Mouse (Mus musculus): ENCODE results near the gene Fxyd1. TPM values are rescaled to one million over a fixed set of nuclear protein-coding genes. Genes with fewer than 3 reads are reported as not detected.

The Fxyd1 gene
- polyA plus RNA-seq, 1 experiment from 2014 or later: 57.9 TPM

GRCm38 (mm10) chr7:31074713-31075069 is 17.7 kb upstream of the Fxyd1 start:
- Histone ChIP-seq H3K4me3 (replicated peaks) (no peak overlapping the region), H3K27ac (no peak overlapping the region), H3K9me3 (replicated peaks) (no peaks in the 10 kb centered on the region), H3K27me3 (no peaks in the 10 kb centered on the region), H3K36me3 (no peaks in the 10 kb centered on the region), H3K9ac (no peak overlapping the region), H3K4me1 (peaks cover 23% of the 10 kb centered on the region), H3K4me2 (no peak overlapping the region)
- no peak for ATAC-seq (replicated peaks; ENCODE audit: low FRiP score)
- WGBS: 50% methylated on average over 5 of the region's 5 CpGs

DNA sequence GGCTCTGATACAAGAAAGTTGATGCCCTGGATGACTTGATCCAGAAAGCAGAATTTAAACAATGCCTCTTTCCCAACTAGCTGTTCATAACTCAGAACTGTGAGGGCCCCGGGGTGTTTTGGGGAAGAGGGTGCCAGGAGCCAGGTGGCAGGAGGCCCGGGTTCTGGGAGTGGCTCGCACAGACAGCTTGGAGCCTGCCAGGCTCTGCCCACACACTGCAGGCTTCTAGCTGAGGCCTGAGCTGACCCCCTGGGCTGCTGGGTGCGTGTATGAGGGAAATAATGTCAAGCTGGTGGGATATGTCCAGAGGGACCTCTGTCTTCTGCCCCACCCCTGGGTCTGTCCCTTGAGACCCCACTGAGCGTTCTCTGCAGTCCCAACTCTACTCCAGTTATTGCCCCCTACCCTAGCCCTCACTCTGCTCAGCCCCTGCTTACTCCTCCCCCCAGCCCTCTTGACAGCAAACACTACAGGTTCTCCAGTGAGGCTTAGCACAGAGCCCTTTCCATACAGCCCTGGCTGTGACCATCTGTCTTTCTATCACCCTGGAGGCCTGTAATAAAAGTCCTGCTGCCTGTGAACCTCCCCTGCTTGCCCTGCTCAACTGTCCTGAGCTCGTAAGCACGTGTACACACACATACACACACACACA is 17.2 kb upstream of the Fxyd1 start:
- Histone ChIP-seq H3K27me3 (no peaks in the 10 kb centered on the region), H3K4me1 (peaks cover 23% of the 10 kb centered on the region), H3K36me3 (no peaks in the 10 kb centered on the region), H3K9me3 (replicated peaks) (no peaks in the 10 kb centered on the region), H3K9ac (no peak overlapping the region), H3K4me2 (no peak overlapping the region), H3K27ac (no peak overlapping the region), H3K4me3 (replicated peaks) (no peak overlapping the region)
- 43% methylated on average over 7 of the region's 7 CpGs for WGBS
- ATAC-seq (replicated peaks; ENCODE audit: low FRiP score): no peak

- Histone ChIP-seq H3K9me3 (replicated peaks) (no peaks in the 10 kb centered on the region), H3K36me3 (no peaks in the 10 kb centered on the region), H3K27me3 (no peaks in the 10 kb centered on the region), H3K4me2 (no peak overlapping the region), H3K27ac (0 out of 2 replicates have a peak overlapping the region, but pooled peaks have one; percentile 22), H3K4me3 (replicated peaks) (no peak overlapping the region), H3K9ac (no peak overlapping the region), H3K4me1 (peaks cover 24% of the 10 kb centered on the region)
- ATAC-seq (replicated peaks; ENCODE audit: low FRiP score): no peak
Observed at GRCm38 (mm10) chr7:31073546-31073945, 16.5 kb upstream of the Fxyd1 start.

DNA sequence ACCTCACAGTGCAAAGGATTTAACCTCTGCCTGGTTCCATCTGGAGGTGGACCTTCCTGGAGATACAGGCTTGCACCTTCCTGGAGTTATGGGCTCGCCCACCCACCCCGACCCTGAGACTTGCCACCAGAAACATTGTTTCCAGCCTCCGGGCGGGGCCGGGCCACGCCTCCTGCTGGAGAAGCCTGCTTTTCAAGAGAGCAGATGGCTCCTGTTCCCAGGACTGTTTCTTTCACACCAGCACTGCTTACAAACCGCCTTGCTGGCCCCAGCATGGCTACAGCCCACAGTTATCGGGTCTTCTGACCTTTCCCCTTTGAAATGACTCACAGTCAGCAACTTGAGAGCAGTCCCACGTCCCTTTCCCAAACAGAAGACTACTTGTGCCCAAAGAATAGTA is 15.3 kb upstream of the Fxyd1 start:
- no peaks in the 10 kb centered on the region for H3K9me3 ChIP-seq (replicated peaks)
- H3K4me1 ChIP-seq: peaks cover 36% of the 10 kb centered on the region
- no peaks in the 10 kb centered on the region for H3K36me3 ChIP-seq
- 17% methylated on average over 9 of the region's 9 CpGs for WGBS
- no peak overlapping the region for H3K9ac ChIP-seq
- 0 out of 2 replicates have a peak overlapping the region, but pooled peaks have one; percentile 14 for H3K4me2 ChIP-seq
- no peaks in the 10 kb centered on the region for H3K27me3 ChIP-seq
- H3K4me3 ChIP-seq (replicated peaks): no peak overlapping the region
- no peak for ATAC-seq (replicated peaks; ENCODE audit: low FRiP score)
- H3K27ac ChIP-seq: peak overlapping the region; percentile 30

DNA sequence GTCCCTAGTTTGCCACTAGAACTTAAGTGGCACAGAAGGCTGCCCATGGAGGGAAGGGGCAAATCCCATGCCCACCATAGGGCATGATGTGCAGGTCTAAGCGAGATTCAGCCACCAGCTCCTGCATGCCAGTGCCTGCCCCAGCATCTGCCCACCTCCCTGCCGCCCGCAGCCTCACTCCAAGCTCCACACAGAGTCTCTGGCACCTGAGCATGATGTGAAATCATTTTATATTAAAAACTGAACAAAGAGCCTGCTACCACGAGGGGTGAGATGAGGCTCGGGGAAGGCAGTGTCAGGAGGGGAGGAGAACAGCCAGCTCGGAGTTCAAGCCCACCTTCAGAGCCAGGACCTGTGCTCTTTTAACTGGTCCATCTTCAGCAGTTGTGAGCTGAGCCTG is 13.3 kb upstream of the Fxyd1 start:
- Histone ChIP-seq H3K36me3 (no peaks in the 10 kb centered on the region), H3K9ac (no peak overlapping the region), H3K27me3 (no peaks in the 10 kb centered on the region), H3K9me3 (replicated peaks) (no peaks in the 10 kb centered on the region), H3K4me3 (replicated peaks) (no peak overlapping the region), H3K27ac (no peak overlapping the region), H3K4me1 (peaks cover 41% of the 10 kb centered on the region), H3K4me2 (no peak overlapping the region)
- no peak for ATAC-seq (replicated peaks; ENCODE audit: low FRiP score)
- WGBS: 71% methylated on average over 6 of the region's 6 CpGs

DNA sequence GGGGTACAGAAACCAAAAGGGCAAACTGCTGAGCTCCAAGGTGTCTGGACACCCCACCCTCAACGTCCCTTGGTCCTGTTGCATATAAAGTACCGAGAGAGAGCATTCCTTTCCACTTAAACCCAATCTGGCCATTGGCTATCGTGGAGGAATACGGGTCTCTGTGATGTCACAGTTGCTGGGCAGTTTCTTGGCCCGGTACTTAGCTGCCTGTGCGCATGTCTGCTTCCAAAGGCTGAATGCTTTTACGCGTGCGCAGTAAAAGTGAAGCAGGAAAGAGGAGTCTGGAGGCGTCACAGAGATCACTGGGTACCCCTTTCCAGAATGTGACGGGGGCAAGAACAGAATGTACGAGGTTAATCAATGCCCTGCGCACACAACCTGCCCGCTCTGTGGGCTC is 12.5 kb upstream of the Fxyd1 start:
- H3K4me3 ChIP-seq (replicated peaks): no peak overlapping the region
- H3K36me3 ChIP-seq: no peaks in the 10 kb centered on the region
- no peaks in the 10 kb centered on the region for H3K9me3 ChIP-seq (replicated peaks)
- WGBS: 82% methylated on average over 14 of the region's 14 CpGs
- peaks cover 41% of the 10 kb centered on the region for H3K4me1 ChIP-seq
- ATAC-seq (replicated peaks; ENCODE audit: low FRiP score): no peak
- H3K9ac ChIP-seq: no peak overlapping the region
- H3K4me2 ChIP-seq: no peak overlapping the region
- no peak overlapping the region for H3K27ac ChIP-seq
- no peaks in the 10 kb centered on the region for H3K27me3 ChIP-seq

DNA sequence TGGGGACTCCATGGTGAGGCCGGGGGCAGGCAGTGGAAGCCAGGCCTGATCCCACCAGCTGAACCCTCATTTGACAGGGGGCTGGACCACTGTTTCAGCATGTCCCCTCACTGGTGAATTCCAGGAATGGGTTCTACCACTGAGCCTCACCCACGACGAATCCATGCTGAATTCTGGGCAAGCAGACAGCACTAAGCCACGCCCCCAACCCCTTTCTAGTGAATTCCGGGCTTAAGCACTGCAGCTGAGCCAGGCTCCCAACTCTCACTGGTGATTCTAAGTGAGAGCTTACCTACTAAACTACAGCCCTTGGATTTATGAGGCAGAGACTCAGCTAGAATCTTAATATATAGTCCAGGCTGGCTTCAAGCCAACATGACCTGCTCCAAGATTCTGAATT is 10.8 kb upstream of the Fxyd1 start:
- Histone ChIP-seq H3K27ac (peak overlapping the region; percentile 37; the same call in 1 of the 2 replicates), H3K9ac (no peak overlapping the region), H3K36me3 (no peaks in the 10 kb centered on the region), H3K4me3 (replicated peaks) (no peak overlapping the region), H3K4me1 (peaks cover 32% of the 10 kb centered on the region), H3K9me3 (replicated peaks) (no peaks in the 10 kb centered on the region), H3K27me3 (no peaks in the 10 kb centered on the region), H3K4me2 (no peak overlapping the region)
- 44% methylated on average over 5 of the region's 5 CpGs for WGBS
- ATAC-seq (replicated peaks; ENCODE audit: low FRiP score): 0 out of 2 replicates have a peak, but pooled peaks have one; percentile 18

- ATAC-seq (replicated peaks; ENCODE audit: low FRiP score): no peak
- WGBS: 84% methylated on average over 12 of the region's 12 CpGs
- H3K27me3 ChIP-seq: no peaks in the 10 kb centered on the region
- H3K36me3 ChIP-seq: no peaks in the 10 kb centered on the region
- H3K4me1 ChIP-seq: peaks cover 17% of the 10 kb centered on the region
- H3K27ac ChIP-seq: no peak overlapping the region
- H3K4me3 ChIP-seq (replicated peaks): no peak overlapping the region
- no peaks in the 10 kb centered on the region for H3K9me3 ChIP-seq (replicated peaks)
- no peak overlapping the region for H3K4me2 ChIP-seq
- no peak overlapping the region for H3K9ac ChIP-seq
Observed at GRCm38 (mm10) chr7:31063074-31063560, 6.1 kb upstream of the Fxyd1 start.

DNA sequence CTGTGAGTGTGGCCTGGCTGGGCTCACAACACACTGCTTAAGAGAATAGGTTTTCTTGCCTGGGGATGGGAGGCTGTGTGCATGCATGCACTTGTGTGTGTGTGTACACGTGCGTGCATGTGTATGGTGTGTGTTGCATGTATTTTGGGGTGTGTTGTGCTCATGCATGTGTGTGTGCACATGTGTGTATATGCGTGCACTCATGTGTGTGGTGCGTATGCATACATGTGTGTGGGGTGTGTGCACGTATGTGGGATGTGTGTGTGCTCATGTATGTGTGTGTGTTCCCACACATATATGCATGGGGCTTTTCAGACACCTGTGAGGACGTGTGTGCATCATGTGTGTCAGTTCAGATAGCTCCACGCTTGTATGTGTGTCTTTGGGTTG is 3.6 kb upstream of the Fxyd1 start:
- no peaks in the 10 kb centered on the region for H3K36me3 ChIP-seq
- WGBS: 89% methylated on average over 7 of the region's 7 CpGs

GRCm38 (mm10) chr7:31059919-31060620 is 3.1 kb upstream of the Fxyd1 start:
- H3K4me2 ChIP-seq: no peak overlapping the region
- H3K9ac ChIP-seq: no peak overlapping the region
- no peaks in the 10 kb centered on the region for H3K9me3 ChIP-seq (replicated peaks)
- no peaks in the 10 kb centered on the region for H3K36me3 ChIP-seq
- H3K4me1 ChIP-seq: peaks cover 17% of the 10 kb centered on the region
- WGBS: 70% methylated on average over 11 of the region's 11 CpGs
- ATAC-seq (replicated peaks; ENCODE audit: low FRiP score): no peak
- H3K4me3 ChIP-seq (replicated peaks): no peak overlapping the region
- no peaks in the 10 kb centered on the region for H3K27me3 ChIP-seq
- H3K27ac ChIP-seq: no peak overlapping the region

More for the DNA sequence above, 3.6 kb upstream of the Fxyd1 start:
- H3K27me3 ChIP-seq: no peaks in the 10 kb centered on the region
- H3K4me1 ChIP-seq: peaks cover 11% of the 10 kb centered on the region
- no peak overlapping the region for H3K4me3 ChIP-seq (replicated peaks)
- H3K9me3 ChIP-seq (replicated peaks): no peaks in the 10 kb centered on the region
- H3K27ac ChIP-seq: no peak overlapping the region
- no peak overlapping the region for H3K4me2 ChIP-seq
- H3K9ac ChIP-seq: no peak overlapping the region
- no peak for ATAC-seq (replicated peaks; ENCODE audit: low FRiP score)

GRCm38 (mm10) chr7:31059108-31059507 is 2.1 kb upstream of the Fxyd1 start, which contains the start of gene Lgi4:
Gene Lgi4, plus strand, starts transcription at chr7:31059342.
- Histone ChIP-seq H3K9me3 (replicated peaks) (no peaks in the 10 kb centered on the region), H3K27me3 (peaks cover 3% of the 10 kb centered on the region), H3K27ac (no peak within 1 kb of the TSS), H3K9ac (no peak within 1 kb of the TSS), H3K4me3 (replicated peaks) (no peak within 1 kb of the TSS), H3K4me1 (peaks cover 26% of the 10 kb centered on the region), H3K4me2 (no peak within 1 kb of the TSS), H3K36me3 (no peaks in the 10 kb centered on the region)
- WGBS: 2% methylated on average over 2 of the region's 2 CpGs
- ATAC-seq (replicated peaks; ENCODE audit: low FRiP score): peak; percentile 47

GRCm38 (mm10) chr7:31058211-31058610 is 1.2 kb upstream of the Fxyd1 start:
- 88% methylated on average over 6 of the region's 6 CpGs for WGBS
- Histone ChIP-seq H3K4me2 (no peak overlapping the region), H3K27me3 (peaks cover 12% of the 10 kb centered on the region), H3K4me1 (peaks cover 35% of the 10 kb centered on the region), H3K27ac (no peak overlapping the region), H3K4me3 (replicated peaks) (no peak overlapping the region), H3K9ac (no peak overlapping the region), H3K9me3 (replicated peaks) (no peaks in the 10 kb centered on the region), H3K36me3 (no peaks in the 10 kb centered on the region)
- no peak for ATAC-seq (replicated peaks; ENCODE audit: low FRiP score)

Data from kidney, embryonic 15.5 days (tissue).